15 mouse cellular contexts compared by ENCODE assay signal in the genomic region with DNA sequence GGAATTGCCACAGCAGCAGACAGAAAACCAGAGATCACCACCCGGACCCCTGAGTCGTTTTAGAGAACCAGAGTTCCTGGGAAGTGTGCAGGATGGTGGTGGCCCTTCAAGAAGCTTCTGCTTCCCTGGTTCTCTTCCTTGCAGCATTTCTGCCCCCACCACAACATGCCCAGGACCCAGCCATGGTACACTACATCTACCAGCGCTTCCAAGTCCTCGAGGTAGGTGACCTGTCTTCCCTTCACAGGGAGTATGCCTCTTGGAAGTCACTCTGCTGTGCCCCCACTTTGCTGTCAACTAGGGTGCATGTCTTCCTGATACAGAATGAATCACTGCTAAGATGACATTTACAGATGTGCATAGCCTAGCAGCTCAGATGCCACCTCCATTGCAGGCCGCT. TPM values are rescaled to one million over a fixed set of nuclear protein-coding genes. Genes with fewer than 3 reads are reported as not detected.
A peak's percentile ranks its signal among the peaks of the same experiment; 100 is the strongest.
DNase-seq lines count a peak whose midpoint lies in the region; ATAC-seq and TF ChIP-seq lines count a peak whose summit lies in the region.
"Had no signal": no experiment of that assay in that cellular context is flagged by ENCODE, and none has a peak within 500 bp of the region (broad histone marks: within the 10 kb centered on the region; RNA-seq: fewer than 3 reads in every experiment).

No protein-coding gene starts in this region.

- TF ChIP-seq POLR2A in thymus, adult 2 months (IDR thresholded peaks at IDR 0.05; ENCODE audit: control insufficient read depth, extremely low read depth, insufficient read depth, low read length, poor library complexity), result no peak

- DNase-seq in hindbrain, embryonic 10.5 days (ENCODE audit: low spot score), result no peak
- no peak for DNase-seq in hindbrain, embryonic 11.5 days (ENCODE audit: low spot score)
- DNase-seq in thymus, adult 2 months, result no peak
- DNase-seq in thymus, postnatal 4 days, result no peak
- no peak for DNase-seq in limb, embryonic 11.5 days (ENCODE audit: low spot score)
- DNase-seq in stomach, postnatal 0 days (ENCODE audit: low spot score), result no peak
- DNase-seq in adrenal gland, adult 18-20 months (ENCODE audit: low spot score in 2 of 2), result no peak
- no peak for DNase-seq in gastrocnemius, postnatal 4 days (ENCODE audit: low spot score in 2 of 2)
- DNase-seq: cerebellum, postnatal 25 days; right cerebral cortex, postnatal 4 days had no signal

- no peaks in the 10 kb centered on the region for H3K4me1 ChIP-seq in hindbrain, embryonic 10.5 days (replicated peaks)
- H3K4me1 ChIP-seq in hindbrain, embryonic 11.5 days (replicated peaks; ENCODE audit: control insufficient read depth, insufficient read depth, low read length), result no peaks in the 10 kb centered on the region
- H3K4me1 ChIP-seq in thymus, adult 2 months (replicated peaks; ENCODE audit: control insufficient read depth, insufficient read depth, low read length), result no peaks in the 10 kb centered on the region
- peaks cover 7% of the 10 kb centered on the region for H3K4me1 ChIP-seq in limb, embryonic 11.5 days (ENCODE audit: control insufficient read depth, insufficient read depth, low read length)
- no peaks in the 10 kb centered on the region for H3K4me1 ChIP-seq in stomach, postnatal 0 days (replicated peaks; ENCODE audit: control insufficient read depth, insufficient read depth)
- H3K4me1 ChIP-seq: midbrain, embryonic 15.5 days had no signal

- peak overlapping the region; percentile 37 for H3K27ac ChIP-seq in hindbrain, embryonic 10.5 days
- no peak overlapping the region for H3K27ac ChIP-seq in hindbrain, embryonic 11.5 days (ENCODE audit: low read depth, low read length)
- peak overlapping the region; percentile 25; the same call in 1 of the 2 replicates for H3K27ac ChIP-seq in thymus, adult 2 months (ENCODE audit: control insufficient read depth, insufficient read depth, low read length)
- peak overlapping the region; percentile 92 for H3K27ac ChIP-seq in limb, embryonic 11.5 days (replicated peaks; ENCODE audit: low read depth, low read length)
- peak overlapping the region; percentile 81 for H3K27ac ChIP-seq in stomach, postnatal 0 days (replicated peaks)
- H3K27ac ChIP-seq: midbrain, embryonic 15.5 days had no signal

- H3K4me3 ChIP-seq in hindbrain, embryonic 10.5 days, result peak overlapping the region; percentile 24
- no peak overlapping the region for H3K4me3 ChIP-seq in hindbrain, embryonic 11.5 days (ENCODE audit: low read depth, low read length)
- no peak overlapping the region for H3K4me3 ChIP-seq in thymus, adult 2 months (ENCODE audit: control insufficient read depth, insufficient read depth, low read length)
- H3K4me3 ChIP-seq in limb, embryonic 11.5 days (ENCODE audit: low read depth, low read length), result peak overlapping the region; percentile 33
- H3K4me3 ChIP-seq in stomach, postnatal 0 days (ENCODE audit: low read depth, low read length), result peak overlapping the region; percentile 36
- H3K4me3 ChIP-seq: midbrain, embryonic 15.5 days had no signal

- TF ChIP-seq CTCF in thymus, adult 2 months (IDR thresholded peaks at IDR 0.05; ENCODE audit: borderline replicate concordance, control insufficient read depth, extremely low read depth, insufficient read depth, low read length, poor library complexity), result no peak
- TF ChIP-seq CTCF in stomach, postnatal 0 days (IDR thresholded peaks at IDR 0.05; ENCODE audit: low read depth), result no peak

- WGBS in hindbrain, embryonic 10.5 days, result 68% methylated on average over 5 of the region's 5 CpGs
- whole genome bisulfite sequencing in hindbrain, embryonic 11.5 days, result 70% methylated on average over 5 of the region's 5 CpGs
- 87% methylated on average over 5 of the region's 5 CpGs for WGBS in thymus, adult 2 months
- WGBS in limb, embryonic 11.5 days, result 44% methylated on average over 5 of the region's 5 CpGs
- WGBS in stomach, postnatal 0 days, result 55% methylated on average over 5 of the region's 5 CpGs

- H3K27me3 ChIP-seq in hindbrain, embryonic 10.5 days (ENCODE audit: insufficient read depth, poor library complexity, severe bottlenecking), result no peaks in the 10 kb centered on the region
- H3K27me3 ChIP-seq in hindbrain, embryonic 11.5 days (ENCODE audit: control insufficient read depth, insufficient read depth, low read length), result no peaks in the 10 kb centered on the region
- H3K27me3 ChIP-seq in thymus, adult 2 months (ENCODE audit: control insufficient read depth, insufficient read depth, low read length), result no peaks in the 10 kb centered on the region
- H3K27me3 ChIP-seq in limb, embryonic 11.5 days (ENCODE audit: control insufficient read depth, insufficient read depth, low read length), result no peaks in the 10 kb centered on the region
- no peaks in the 10 kb centered on the region for H3K27me3 ChIP-seq in stomach, postnatal 0 days (ENCODE audit: control insufficient read depth, insufficient read depth, low read length)
- H3K27me3 ChIP-seq: midbrain, embryonic 15.5 days had no signal

- no peak for ATAC-seq in hindbrain, embryonic 11.5 days (ENCODE audit: low FRiP score)
- peak; percentile 50; the same call in 1 of the 2 replicates for ATAC-seq in limb, embryonic 11.5 days (ENCODE audit: insufficient number of reproducible peaks, low FRiP score, low TSS enrichment, low read depth)
- no peak for ATAC-seq in stomach, postnatal 0 days (ENCODE audit: low FRiP score, low TSS enrichment)
- ATAC-seq: midbrain, embryonic 15.5 days had no signal

- H3K36me3 ChIP-seq in hindbrain, embryonic 10.5 days, result no peaks in the 10 kb centered on the region
- H3K36me3 ChIP-seq in hindbrain, embryonic 11.5 days (ENCODE audit: control insufficient read depth, insufficient read depth, low read length), result no peaks in the 10 kb centered on the region
- no peaks in the 10 kb centered on the region for H3K36me3 ChIP-seq in thymus, adult 2 months (ENCODE audit: control insufficient read depth, insufficient read depth, low read length)
- peaks cover 2% of the 10 kb centered on the region; the same call in 1 of the 2 replicates for H3K36me3 ChIP-seq in limb, embryonic 11.5 days (ENCODE audit: control insufficient read depth, insufficient read depth, low read length)
- no peaks in the 10 kb centered on the region for H3K36me3 ChIP-seq in stomach, postnatal 0 days (ENCODE audit: control insufficient read depth, insufficient read depth, low read length)
- H3K36me3 ChIP-seq: midbrain, embryonic 15.5 days had no signal

- no peaks in the 10 kb centered on the region for H3K9me3 ChIP-seq in hindbrain, embryonic 10.5 days
- no peaks in the 10 kb centered on the region for H3K9me3 ChIP-seq in hindbrain, embryonic 11.5 days (ENCODE audit: control insufficient read depth, low read length)
- no peaks in the 10 kb centered on the region for H3K9me3 ChIP-seq in limb, embryonic 11.5 days (ENCODE audit: control insufficient read depth, low read length)
- no peaks in the 10 kb centered on the region for H3K9me3 ChIP-seq in stomach, postnatal 0 days (ENCODE audit: control insufficient read depth, low read length)
- H3K9me3 ChIP-seq: midbrain, embryonic 15.5 days had no signal

- no peak overlapping the region for H3K4me2 ChIP-seq in hindbrain, embryonic 11.5 days (replicated peaks; ENCODE audit: low read depth, low read length)
- H3K4me2 ChIP-seq in limb, embryonic 11.5 days (ENCODE audit: low read depth, severe bottlenecking), result peak overlapping the region; percentile 45
- peak overlapping the region; percentile 35 for H3K4me2 ChIP-seq in stomach, postnatal 0 days (replicated peaks; ENCODE audit: low read depth)
- H3K4me2 ChIP-seq: midbrain, embryonic 15.5 days had no signal

- TF ChIP-seq EP300 in stomach, postnatal 0 days (optimal IDR thresholded peaks at IDR 0.05), result no peak

- no peak overlapping the region for H3K9ac ChIP-seq in hindbrain, embryonic 11.5 days (ENCODE audit: low read depth, low read length)
- peak overlapping the region; percentile 60 for H3K9ac ChIP-seq in limb, embryonic 11.5 days (ENCODE audit: low read length)
- H3K9ac ChIP-seq in stomach, postnatal 0 days (ENCODE audit: low read length), result peak overlapping the region; percentile 9; the same call in 1 of the 2 replicates
- H3K9ac ChIP-seq: midbrain, embryonic 15.5 days had no signal

RNA-seq across cellular contexts. Expression of a gene that starts 0.4 kb away (rescaled TPM):
- 5.6 and 8.1 TPM in 2 replicates for polyA plus RNA-seq in hindbrain, embryonic 10.5 days (2016; fragmentation: Nextera tagmentation; extraction: Ambion mirVana)
- polyA plus RNA-seq in hindbrain, embryonic 11.5 days (2014; fragmentation: Nextera tagmentation; extraction: Ambion mirVana), result 10.7 and 11.4 TPM in 2 replicates
- polyA plus RNA-seq in thymus, adult 2 months (2012; rRNA removed), result 2.7 and 4.2 TPM in 2 replicates
- 26.0 TPM in 2 replicates for polyA plus RNA-seq in limb, embryonic 11.5 days (2014; fragmentation: Nextera tagmentation; extraction: Ambion mirVana)
- polyA plus RNA-seq in stomach, postnatal 0 days (2015; fragmentation: Nextera tagmentation; extraction: Ambion mirVana), result 10.2 and 11.0 TPM in 2 replicates
- total RNA-seq in adrenal gland, adult 18-20 months (2021), result 10 to 100 TPM in 1 of 2 experiments, 1 to 10 TPM in 1; 6.9 to 10.5 TPM
- total RNA-seq in gastrocnemius, postnatal 4 days (2021), result 10 to 100 TPM; 21.2 to 21.9 TPM
- total RNA-seq: MEL had no signal

RNA-seq across cellular contexts. Expression of a gene that starts 27.3 kb away (rescaled TPM):
- polyA plus RNA-seq in hindbrain, embryonic 10.5 days (2016; fragmentation: Nextera tagmentation; extraction: Ambion mirVana), result 7.4 and 10.0 TPM in 2 replicates
- 5.0 and 5.1 TPM in 2 replicates for polyA plus RNA-seq in hindbrain, embryonic 11.5 days (2014; fragmentation: Nextera tagmentation; extraction: Ambion mirVana)
- 3.9 and 5.6 TPM in 2 replicates for polyA plus RNA-seq in thymus, adult 2 months (2012; rRNA removed)
- 18.3 and 18.8 TPM in 2 replicates for polyA plus RNA-seq in limb, embryonic 11.5 days (2014; fragmentation: Nextera tagmentation; extraction: Ambion mirVana)
- polyA plus RNA-seq in stomach, postnatal 0 days (2015; fragmentation: Nextera tagmentation; extraction: Ambion mirVana), result 17.8 and 19.2 TPM in 2 replicates
- 1 to 10 TPM; 4.0 TPM for total RNA-seq in adrenal gland, adult 18-20 months (2021)
- total RNA-seq in gastrocnemius, postnatal 4 days (2021), result 10 to 100 TPM; 24.4 to 25.7 TPM
- total RNA-seq: MEL had no signal

RNA-seq across cellular contexts. Expression of a gene that starts 57.3 kb away (rescaled TPM):
- polyA plus RNA-seq in hindbrain, embryonic 10.5 days (2016; fragmentation: Nextera tagmentation; extraction: Ambion mirVana), result not detected in 2 replicates
- polyA plus RNA-seq in hindbrain, embryonic 11.5 days (2014; fragmentation: Nextera tagmentation; extraction: Ambion mirVana), result not detected in 2 replicates
- not detected in 2 replicates for polyA plus RNA-seq in thymus, adult 2 months (2012; rRNA removed)
- polyA plus RNA-seq in limb, embryonic 11.5 days (2014; fragmentation: Nextera tagmentation; extraction: Ambion mirVana), result not detected in 2 replicates
- not detected in 2 replicates for polyA plus RNA-seq in stomach, postnatal 0 days (2015; fragmentation: Nextera tagmentation; extraction: Ambion mirVana)
- total RNA-seq in adrenal gland, adult 18-20 months (2021), result not detected
- not detected for total RNA-seq in gastrocnemius, postnatal 4 days (2021)
- total RNA-seq: adrenal gland, postnatal 36 days; layer of hippocampus, postnatal 25 days; MEL had no signal
- polyA plus RNA-seq: frontal cortex, adult 2 months; midbrain, embryonic 15.5 days had no signal

Comparison
In these comparisons a context has a peak if more than half of its experiments do, and no peak if none do; other contexts are left out.
1. H3K4me3 ChIP-seq: peak in hindbrain, embryonic 10.5 days (single experiment), limb, embryonic 11.5 days (single experiment) and stomach, postnatal 0 days (single experiment); none in hindbrain, embryonic 11.5 days (single experiment) and thymus, adult 2 months (single experiment).